Mouse (Mus musculus) lung, adult 2 months (tissue): ENCODE data around the gene Chmp2a. TPM values are rescaled to one million over a fixed set of nuclear protein-coding genes. Genes with fewer than 3 reads are reported as not detected.

Experiments
- DNase-seq: peaks from one replicate; pipeline ENCODE4 v3.0.0; 2022
- H3K4me1 ChIP-seq: fragments of 200-500 bp; 2 replicates; pipeline ENCODE4 v1.6.1; 2011; ENCODE audit warnings: low read length; ENCODE audit not compliant: control insufficient read depth, insufficient read depth
- H3K4me3 ChIP-seq: fragments of 200-500 bp; replicated peaks from 2 replicates; pipeline ENCODE3; 2011; ENCODE audit warnings: low read depth, mild to moderate bottlenecking, control low read depth, low read length; ENCODE audit errors: extremely low read depth
- CTCF ChIP-seq: fragments of 200-500 bp; IDR thresholded peaks from 2 replicates; pipeline ENCODE4 v1.5.1; 2011; ENCODE audit warnings: mild to moderate bottlenecking, low read length, control low read depth; ENCODE audit not compliant: insufficient read depth
- POLR2A ChIP-seq: fragments of 200-500 bp; IDR thresholded peaks from 2 replicates; pipeline ENCODE4 v1.6.1; 2011; ENCODE audit warnings: low read depth, mild to moderate bottlenecking, control low read depth, low read length, borderline replicate concordance; ENCODE audit errors: extremely low read depth
- WGBS: fragments of 180-500 bp; shearing (Covaris S2); methylation state at CpG from one replicate; pipeline ENCODE4 v1.1.7; 2018; 5-methylcytosine and 5-hydroxymethylcytosine counted together
- polyA plus RNA-seq: library from polyadenylated mRNA; depleted of rRNA; stranded (reverse); fragments of >200 nt; gene quantifications from 2 replicates; pipeline ENCODE4 v1.2.3, GENCODE M21; 2012

The Chmp2a gene
- polyA plus RNA-seq, 1 experiment = 93.5 TPM

DNA sequence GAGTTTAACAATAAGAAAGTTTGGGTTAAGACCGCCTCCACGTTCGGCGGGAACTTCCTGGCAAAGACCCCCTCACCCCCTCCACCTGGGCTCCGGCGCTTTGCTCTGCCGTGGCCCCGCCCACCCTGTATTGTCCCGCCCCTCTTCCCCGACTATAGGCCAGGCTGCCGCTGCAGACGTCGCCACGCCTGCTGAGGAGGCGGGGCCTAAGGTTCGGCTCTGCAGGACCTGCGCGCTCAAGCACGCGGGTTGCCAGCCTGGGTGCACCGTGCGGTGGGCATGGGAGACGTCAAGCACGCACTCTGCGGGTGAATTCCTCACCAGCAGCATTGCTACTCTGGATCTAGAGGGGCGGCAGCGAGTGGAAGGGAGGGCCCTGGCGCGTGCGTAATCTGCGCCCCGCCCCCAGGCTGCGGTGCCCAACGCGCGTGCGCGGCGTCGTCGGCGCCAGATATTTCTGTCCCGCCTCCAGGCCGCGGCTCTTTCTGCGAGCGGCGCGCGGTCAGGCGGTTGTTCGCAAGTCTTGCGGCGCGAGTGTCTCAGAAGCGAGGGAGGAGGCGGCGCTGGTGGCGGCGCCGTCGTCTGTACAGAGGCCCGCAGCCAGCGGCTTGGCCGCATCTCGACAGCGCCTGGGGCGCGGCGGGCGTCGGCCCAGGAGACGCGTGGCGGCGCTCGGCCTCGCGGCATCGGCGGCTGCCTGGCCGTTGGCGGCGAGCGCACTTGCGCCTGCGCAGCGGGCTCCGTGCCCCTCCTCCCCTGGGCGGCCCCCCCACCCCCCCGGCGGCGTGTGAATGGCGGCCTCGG is 10.5 kb downstream of the Chmp2a start:
- under 1% methylated on average over 82 of the region's 95 CpGs for whole genome bisulfite sequencing
- Histone ChIP-seq H3K4me3 (peak overlapping the region; percentile 95), H3K4me1 (peaks cover 8% of the 10 kb centered on the region)
- peak; percentile 97 for DNase-seq
- no peak for TF ChIP-seq CTCF
- peak; percentile 84 for TF ChIP-seq POLR2A

DNA sequence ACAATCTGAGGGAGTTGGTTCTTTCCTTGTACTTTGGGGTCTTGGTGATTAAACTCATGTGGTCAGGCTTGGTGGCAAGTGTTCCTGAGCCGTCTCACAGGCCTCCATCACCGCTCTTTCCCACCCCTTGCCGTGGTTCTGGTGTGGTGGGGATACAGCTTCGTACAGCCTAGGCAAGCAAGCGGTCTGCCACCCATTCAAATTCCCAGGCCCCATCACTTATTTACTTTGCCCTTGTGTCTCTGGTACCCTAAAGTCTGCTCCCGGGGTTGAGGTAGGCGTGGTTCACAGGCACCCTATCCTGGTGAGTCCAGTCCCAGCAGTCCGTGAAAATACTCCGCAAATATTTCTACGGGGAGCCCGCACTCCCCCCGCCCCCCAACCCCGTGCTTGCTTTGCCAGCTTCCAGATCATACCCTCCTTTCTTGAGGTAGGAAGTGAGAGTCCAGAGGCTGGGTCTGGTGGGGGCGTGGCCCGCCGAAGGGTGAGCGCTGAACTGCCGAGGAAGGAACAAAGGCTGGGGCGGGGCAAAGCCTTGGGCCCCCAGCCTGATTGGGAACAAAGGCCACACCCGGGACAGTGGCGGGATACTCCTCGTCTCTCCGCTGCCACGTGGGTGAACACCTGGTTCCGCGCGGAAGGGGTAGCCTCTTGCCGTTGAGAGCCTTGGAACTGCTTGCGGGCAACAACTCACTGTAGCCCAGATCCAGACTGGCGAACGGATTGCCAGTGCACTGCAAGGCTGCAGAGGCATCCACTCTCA is 11.7 kb downstream of the Chmp2a start:
- TF ChIP-seq POLR2A (no peak), CTCF (no peak)
- 5% methylated on average over 31 of the region's 31 CpGs for WGBS
- peak; percentile 66 for DNase-seq
- Histone ChIP-seq H3K4me3 (peak overlapping the region; percentile 42), H3K4me1 (peaks cover 8% of the 10 kb centered on the region)

DNA sequence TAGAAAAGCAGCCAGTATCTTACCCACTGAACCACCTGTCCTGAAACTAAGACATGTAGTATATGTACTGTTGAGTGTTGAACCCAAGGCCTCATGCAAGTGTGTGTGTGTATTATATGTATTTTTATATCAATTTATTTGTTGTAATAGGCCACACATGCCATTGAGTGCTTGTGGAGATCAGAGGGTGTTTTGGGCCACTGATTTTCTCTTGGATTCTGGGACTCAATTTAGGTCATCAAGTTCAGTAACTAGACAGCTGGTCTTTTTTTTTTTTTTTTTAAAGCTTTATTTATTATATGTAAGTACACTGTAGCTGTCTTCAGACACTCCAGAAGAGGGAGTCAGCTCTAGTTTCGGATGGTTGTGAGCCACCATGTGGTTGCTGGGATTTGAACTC is 19.4 kb downstream of the Chmp2a start:
- WGBS = 81% methylated on average over 1 of the region's 1 CpGs
- no peaks in the 10 kb centered on the region; the same call in 1 of the 2 replicates for H3K4me1 ChIP-seq
- no peak for TF ChIP-seq POLR2A
- no peak for TF ChIP-seq CTCF

DNA sequence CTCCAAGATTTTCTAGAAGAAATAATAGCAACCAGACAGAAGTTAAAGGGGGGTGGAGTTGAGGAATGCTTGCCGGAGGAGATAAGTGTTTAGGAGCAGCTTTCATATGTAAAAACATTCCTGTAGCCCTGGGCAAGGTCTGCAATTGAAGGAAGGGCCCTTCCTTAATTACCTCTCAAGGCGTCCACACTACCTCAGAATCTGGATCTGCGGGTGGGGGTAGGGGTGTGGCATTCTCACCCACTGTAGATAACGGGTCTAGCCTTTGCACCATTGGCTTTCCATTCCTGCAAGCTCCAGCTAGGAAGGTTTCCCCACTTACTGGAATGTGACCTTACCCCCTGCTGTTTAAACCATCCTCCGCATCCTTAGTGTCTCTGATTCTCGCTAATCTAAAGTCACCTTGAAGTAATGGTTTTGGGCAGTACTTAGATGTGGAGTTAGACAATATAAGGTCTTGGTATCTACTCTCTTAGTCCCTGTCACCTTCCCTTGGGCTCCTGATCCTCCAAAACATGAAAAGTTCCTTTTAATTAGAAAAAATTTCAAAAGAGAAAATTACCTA is 20.2 kb downstream of the Chmp2a start:
- TF ChIP-seq POLR2A (no peak), CTCF (no peak)
- DNase-seq = no peak
- Histone ChIP-seq H3K4me1 (no peaks in the 10 kb centered on the region; the same call in 1 of the 2 replicates), H3K4me3 (no peak overlapping the region)
- 50% methylated on average over 6 of the region's 6 CpGs for WGBS

More for the DNA sequence above, 19.4 kb downstream of the Chmp2a start:
- H3K4me3 ChIP-seq = no peak overlapping the region
- DNase-seq = no peak

DNA sequence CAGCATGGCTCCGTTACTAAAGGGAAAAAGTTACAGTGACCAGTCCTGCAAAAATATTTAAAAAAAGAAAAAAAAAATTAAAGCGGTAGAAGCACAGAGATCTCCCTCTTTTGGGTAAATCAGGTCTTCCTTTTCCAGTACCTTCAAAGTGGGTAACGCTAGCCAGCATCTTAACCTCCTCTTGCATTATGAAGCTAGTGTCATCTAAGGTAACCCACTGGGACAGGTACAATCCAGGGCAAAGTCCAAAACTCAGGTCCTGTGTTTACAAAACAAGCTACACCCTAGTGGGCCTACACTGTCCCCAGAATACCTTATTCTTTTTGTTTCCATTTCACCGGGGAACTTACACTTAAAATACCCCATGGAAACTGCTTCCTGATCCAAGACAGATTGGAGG is 20.9 kb downstream of the Chmp2a start:
- 71% methylated on average over 4 of the region's 4 CpGs for WGBS
- DNase-seq = no peak
- H3K4me1 ChIP-seq = no peaks in the 10 kb centered on the region; the same call in 1 of the 2 replicates
- TF ChIP-seq CTCF (no peak), POLR2A (no peak)
- H3K4me3 ChIP-seq = no peak overlapping the region

DNA sequence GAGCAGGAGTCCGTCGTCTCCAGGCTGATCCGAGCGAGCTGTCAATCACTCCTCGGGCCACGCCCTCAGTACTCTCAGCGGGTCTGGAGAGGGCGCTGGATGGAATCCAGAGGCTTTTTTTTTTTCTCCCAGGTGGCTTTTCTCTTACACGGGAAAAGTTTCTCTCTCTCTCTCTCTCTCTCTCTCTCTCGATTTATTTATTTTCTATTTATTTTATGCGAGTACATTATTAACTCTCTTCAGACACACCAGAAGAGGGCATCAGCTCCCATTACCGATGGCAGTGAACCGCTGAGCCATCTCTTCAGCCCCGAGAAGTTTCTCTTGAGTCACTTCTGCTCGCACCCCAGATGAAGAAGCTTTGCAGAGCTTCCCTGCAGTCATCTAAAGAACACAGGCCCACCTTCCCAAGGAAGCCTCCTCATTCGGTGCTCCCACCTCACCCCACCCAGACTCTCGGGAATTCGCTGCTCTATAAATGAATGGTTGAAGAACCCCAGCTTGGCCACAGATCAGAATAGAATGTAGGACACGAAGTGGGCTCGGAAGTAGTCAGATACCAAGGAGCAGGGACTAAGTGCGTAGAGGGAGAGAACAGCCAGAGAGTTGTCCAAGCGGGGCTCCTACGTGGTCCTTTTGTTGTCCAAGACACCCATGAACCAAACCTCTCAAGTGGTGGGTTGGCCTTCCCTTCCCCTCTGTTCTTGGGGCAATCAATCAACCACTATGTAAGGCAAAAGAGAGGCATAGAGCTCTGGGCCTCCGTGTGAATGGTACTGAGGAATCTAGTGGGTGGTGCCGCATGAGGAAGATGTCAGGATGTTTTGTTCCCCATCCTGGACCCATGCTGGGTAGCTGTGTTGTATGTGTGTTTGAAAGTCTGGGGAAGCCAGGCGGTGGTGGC is 24.4 kb downstream of the Chmp2a start, which contains the start of gene Zbtb45:
Gene Zbtb45, minus strand, starts transcription at position 30 of the 904 bp plus-strand sequence.
- WGBS = 12% methylated on average over 26 of the region's 26 CpGs
- TF ChIP-seq POLR2A (no peak), CTCF (no peak)
- Histone ChIP-seq H3K4me1 (no peaks in the 10 kb centered on the region; the same call in 1 of the 2 replicates), H3K4me3 (peak within 1 kb of the TSS; percentile 61)
- DNase-seq = no peak

DNA sequence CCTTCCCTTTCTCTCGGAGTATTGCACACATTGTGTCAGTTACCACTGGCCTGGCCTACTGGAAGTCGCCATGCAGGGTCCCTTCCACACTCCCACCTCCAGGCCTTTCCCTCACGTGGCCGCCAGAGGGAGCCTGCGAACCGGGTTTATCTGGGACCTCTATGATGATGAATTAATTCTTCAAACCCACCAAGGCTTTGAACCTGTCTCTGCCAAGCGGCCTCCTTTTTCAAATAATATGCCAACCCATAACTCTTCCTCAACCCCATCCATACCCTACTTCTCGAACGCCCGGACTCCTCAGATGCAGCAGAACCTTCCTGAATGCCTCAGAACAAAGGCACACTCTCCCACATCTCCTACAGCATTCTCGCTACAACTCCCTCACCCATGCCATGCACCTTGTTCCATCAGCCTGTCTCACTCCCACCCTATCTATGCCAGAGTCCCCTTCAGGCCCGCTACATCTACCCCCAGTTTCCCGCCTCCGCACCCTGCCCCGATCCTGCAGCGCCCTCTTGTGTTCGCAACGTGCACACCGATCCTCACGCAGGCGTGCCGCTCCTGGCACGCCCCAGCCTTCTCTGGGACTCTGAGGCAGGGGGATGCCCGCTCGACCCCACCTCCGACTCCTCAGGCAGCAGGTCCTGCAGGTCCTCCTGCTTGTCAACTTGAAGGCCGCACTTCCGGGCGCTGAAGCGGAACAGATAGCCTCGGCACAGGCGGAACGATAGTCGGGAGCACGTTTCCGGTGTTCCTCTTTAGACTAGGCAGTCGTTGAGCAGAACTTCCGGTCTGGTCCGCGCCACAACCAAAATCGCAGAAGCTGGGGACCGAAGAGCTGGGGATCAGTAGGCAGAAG is 25.2 kb downstream of the Chmp2a start:
- under 1% methylated on average over 42 of the region's 42 CpGs for WGBS

More for the DNA sequence above, 25.2 kb downstream of the Chmp2a start:
- DNase-seq = peak; percentile 90
- Histone ChIP-seq H3K4me1 (no peaks in the 10 kb centered on the region; the same call in 1 of the 2 replicates), H3K4me3 (peak overlapping the region; percentile 61)
- peak; percentile 76; the same call in 1 of the 2 replicates for TF ChIP-seq POLR2A
- TF ChIP-seq CTCF = peak; percentile 70
